Mouse (Mus musculus) midbrain, embryonic 12.5 days (tissue): Measurements from ENCODE around the gene Ntn1. TPM values are rescaled to one million over a fixed set of nuclear protein-coding genes. Genes with fewer than 3 reads are reported as not detected.

Experiments
- ATAC-seq: fragments of 200-750 bp; cut with Nextera tagmentation; 2 replicates; pipeline ENCODE4 v1.8.0; 2017; ENCODE audit warnings: low read depth, moderate TSS enrichment, moderate library complexity; ENCODE audit not compliant: low FRiP score
- H3K27ac ChIP-seq: fragments of 300-500 bp; sonication (generic); replicated peaks from 2 replicates; pipeline ENCODE4 v1.5.1; 2016; ENCODE audit warnings: mild to moderate bottlenecking
- H3K27me3 ChIP-seq: fragments of 300-500 bp; sonication (generic); 2 replicates; pipeline ENCODE4 v1.6.1; 2016; ENCODE audit warnings: mild to moderate bottlenecking
- H3K36me3 ChIP-seq: fragments of 300-500 bp; sonication (generic); 2 replicates; pipeline ENCODE4 v1.6.1; 2016
- H3K4me1 ChIP-seq: fragments of 300-500 bp; sonication (generic); 2 replicates; pipeline ENCODE4 v1.6.1; 2016
- H3K4me2 ChIP-seq: fragments of 300-500 bp; sonication (generic); replicated peaks from 2 replicates; pipeline ENCODE4 v1.6.1; 2016; ENCODE audit warnings: mild to moderate bottlenecking, moderate library complexity
- H3K4me3 ChIP-seq: fragments of 300-500 bp; sonication (generic); 2 replicates; pipeline ENCODE4 v1.5.1; 2016; ENCODE audit warnings: mild to moderate bottlenecking
- H3K9ac ChIP-seq: fragments of 300-500 bp; sonication (generic); replicated peaks from 2 replicates; pipeline ENCODE4 v1.6.1; 2016; ENCODE audit warnings: mild to moderate bottlenecking, moderate library complexity
- H3K9me3 ChIP-seq: fragments of 300-500 bp; sonication (generic); 2 replicates; pipeline ENCODE4 v1.6.1; 2016; ENCODE audit warnings: mild to moderate bottlenecking
- WGBS: fragments of 180-500 bp; shearing (Covaris S2); methylation state at CpG from one replicate; pipeline ENCODE4 v1.1.7; 2016; 5-methylcytosine and 5-hydroxymethylcytosine counted together
- polyA plus RNA-seq: library from polyadenylated mRNA; unstranded; fragments of >200 nt; fragmentation: Nextera tagmentation; extraction: Ambion mirVana; gene quantifications from 2 replicates; pipeline ENCODE4 v1.2.1, GENCODE M21; 2016

Gene Ntn1
- polyA plus RNA-seq, 1 experiment from 2014 or later, result 34.6 TPM

DNA sequence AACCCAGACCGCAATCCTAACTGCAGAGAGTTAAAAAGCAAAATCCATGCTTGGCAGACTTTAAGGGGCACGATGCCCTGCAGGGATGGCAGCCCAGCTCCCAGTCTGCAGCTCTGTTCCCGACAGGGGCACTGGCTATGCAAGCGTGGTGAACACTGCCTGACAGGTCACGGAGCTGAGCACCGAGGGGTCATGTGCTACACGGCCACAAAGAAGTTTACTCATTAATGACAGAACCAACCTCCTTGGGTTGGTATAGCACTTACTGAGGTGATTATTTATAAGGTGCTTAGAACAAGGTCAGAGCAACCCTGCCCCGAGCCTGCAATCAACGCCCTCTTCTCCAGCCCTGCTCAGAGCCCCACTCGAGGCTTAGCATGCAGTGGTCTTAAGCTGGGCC lies 27.5 kb downstream of the Ntn1 start:
- Histone ChIP-seq H3K9ac (no peak overlapping the region), H3K27ac (no peak overlapping the region), H3K36me3 (no peaks in the 10 kb centered on the region), H3K27me3 (peaks cover 76% of the 10 kb centered on the region), H3K9me3 (no peaks in the 10 kb centered on the region), H3K4me1 (peaks cover under 1% of the 10 kb centered on the region), H3K4me3 (no peak overlapping the region), H3K4me2 (no peak overlapping the region)
- WGBS, result 60% methylated on average over 10 of the region's 10 CpGs
- ATAC-seq, result no peak

DNA sequence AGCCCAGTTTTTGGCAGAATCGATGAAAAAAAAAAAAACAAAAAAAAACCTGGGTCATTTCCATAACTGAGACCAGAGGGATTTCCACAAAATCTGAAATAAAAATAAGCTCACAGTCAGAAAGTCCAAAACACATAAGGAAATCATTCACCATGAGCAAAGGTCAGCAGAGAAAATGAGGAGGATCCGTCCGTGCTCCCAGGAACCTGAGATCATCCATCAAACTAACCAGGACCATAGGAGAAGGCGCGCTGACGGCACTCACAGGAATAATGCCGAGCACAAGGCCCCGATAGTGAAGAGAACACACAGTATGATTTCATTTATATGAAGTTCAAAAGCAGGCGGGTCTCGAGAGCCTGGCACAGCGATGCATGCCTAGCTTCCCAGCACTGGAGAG lies 29.0 kb downstream of the Ntn1 start:
- WGBS, result 77% methylated on average over 11 of the region's 11 CpGs
- no peak overlapping the region for H3K4me3 ChIP-seq
- no peaks in the 10 kb centered on the region; the same call in none of the 2 replicates for H3K4me1 ChIP-seq
- no peak overlapping the region for H3K27ac ChIP-seq
- H3K9ac ChIP-seq, result no peak overlapping the region
- no peak for ATAC-seq
- no peak overlapping the region for H3K4me2 ChIP-seq
- H3K27me3 ChIP-seq, result peaks cover 64% of the 10 kb centered on the region
- H3K9me3 ChIP-seq, result no peaks in the 10 kb centered on the region
- no peaks in the 10 kb centered on the region for H3K36me3 ChIP-seq

DNA sequence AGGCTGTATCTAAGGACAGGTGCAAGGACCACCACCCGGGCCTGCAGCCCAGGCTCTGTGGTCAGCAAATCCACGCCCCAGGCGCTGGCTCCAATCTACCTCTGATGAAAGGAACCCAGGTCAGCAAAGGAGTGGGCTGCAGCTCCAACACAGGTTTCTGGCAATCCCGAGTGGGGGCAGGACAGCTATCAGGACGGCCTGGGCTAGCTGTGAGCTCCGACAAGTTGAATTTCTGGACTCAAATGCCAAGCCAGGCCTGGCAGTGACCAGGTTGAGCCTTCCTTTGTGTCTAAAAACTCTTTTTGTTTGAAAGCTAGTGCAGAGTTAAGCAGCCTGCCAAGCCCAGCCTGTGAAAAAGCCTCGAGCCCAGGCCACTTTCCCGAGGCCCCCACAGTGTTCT lies 43.7 kb downstream of the Ntn1 start:
- ATAC-seq, result no peak
- no peaks in the 10 kb centered on the region; the same call in 1 of the 2 replicates for H3K36me3 ChIP-seq
- WGBS, result 68% methylated on average over 8 of the region's 8 CpGs

DNA sequence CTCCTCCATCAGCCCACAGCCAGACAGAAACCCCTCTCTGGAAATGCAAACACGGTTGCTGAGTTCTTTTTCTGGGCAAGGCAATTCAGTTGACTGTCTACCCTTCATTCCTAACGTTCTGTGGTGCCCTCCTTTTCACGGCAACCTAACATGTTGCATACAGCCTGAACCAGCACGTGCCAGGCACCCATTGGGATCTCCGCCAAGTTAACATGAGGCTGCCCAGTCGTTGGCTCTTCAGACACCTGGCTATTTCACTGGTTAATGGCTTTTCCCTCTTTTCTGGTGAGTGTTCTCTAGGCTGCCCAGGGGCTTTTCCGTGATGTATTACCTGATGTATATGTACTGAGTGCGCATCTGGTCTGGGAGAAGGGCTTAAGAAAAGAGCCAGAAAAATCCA lies 45.1 kb downstream of the Ntn1 start:
- H3K27me3 ChIP-seq, result no peaks in the 10 kb centered on the region
- H3K9me3 ChIP-seq, result peaks cover 3% of the 10 kb centered on the region; the same call in 1 of the 2 replicates
- WGBS, result 80% methylated on average over 8 of the region's 8 CpGs
- no peak overlapping the region for H3K27ac ChIP-seq
- no peak overlapping the region for H3K4me3 ChIP-seq
- no peak overlapping the region for H3K9ac ChIP-seq
- H3K4me1 ChIP-seq, result peaks cover 3% of the 10 kb centered on the region; the same call in 1 of the 2 replicates
- no peak overlapping the region for H3K4me2 ChIP-seq
- H3K36me3 ChIP-seq, result no peaks in the 10 kb centered on the region; the same call in 1 of the 2 replicates
- ATAC-seq, result no peak

More for the DNA sequence above, 43.7 kb downstream of the Ntn1 start:
- peaks cover 3% of the 10 kb centered on the region; the same call in 1 of the 2 replicates for H3K4me1 ChIP-seq
- H3K4me3 ChIP-seq, result no peak overlapping the region
- H3K9me3 ChIP-seq, result peaks cover 3% of the 10 kb centered on the region; the same call in 1 of the 2 replicates
- 0 out of 2 replicates have a peak, but pooled peaks cover 3% of the 10 kb centered on the region for H3K27me3 ChIP-seq
- no peak overlapping the region for H3K27ac ChIP-seq
- no peak overlapping the region for H3K9ac ChIP-seq
- no peak overlapping the region for H3K4me2 ChIP-seq

DNA sequence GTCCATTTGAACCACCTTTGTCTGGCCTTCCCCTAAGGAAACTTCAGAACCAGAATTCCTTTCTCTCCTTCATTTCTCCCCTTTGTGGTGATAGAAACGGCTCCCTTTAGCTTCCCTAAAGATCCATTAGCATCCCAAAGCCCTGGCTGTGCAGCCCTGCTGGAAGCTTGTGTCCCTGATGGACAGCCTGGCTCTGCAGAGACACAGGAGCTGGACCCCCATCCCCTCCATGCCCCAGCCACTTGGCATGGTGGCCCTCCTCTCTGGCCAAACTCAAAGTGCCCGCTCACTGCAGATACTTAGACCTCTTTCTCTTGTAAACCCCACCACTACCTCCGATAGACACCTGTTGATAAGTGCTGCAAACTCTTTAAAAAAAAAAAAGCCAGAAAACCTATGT lies 45.8 kb downstream of the Ntn1 start:
- no peaks in the 10 kb centered on the region for H3K36me3 ChIP-seq
- ATAC-seq, result no peak

DNA sequence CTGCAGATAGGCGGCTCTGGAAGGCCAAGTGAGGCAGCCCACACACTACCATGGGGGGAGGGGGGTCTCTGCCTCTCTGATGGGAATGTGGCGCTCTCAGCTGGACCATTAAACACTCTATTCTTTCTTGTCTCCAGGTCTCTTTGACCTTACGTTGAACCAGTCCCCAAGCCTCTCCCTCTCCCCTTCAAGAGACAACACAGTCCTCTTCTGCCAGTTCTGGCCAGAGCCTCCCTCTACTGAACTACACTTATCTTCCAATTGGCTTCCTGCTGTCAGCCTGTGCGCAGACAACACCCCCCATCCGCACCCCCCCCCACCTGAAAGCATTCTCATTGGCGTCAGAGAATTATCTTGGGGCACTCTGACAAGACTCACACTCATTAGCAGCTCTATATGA lies 48.4 kb downstream of the Ntn1 start:
- H3K4me1 ChIP-seq, result peaks cover 3% of the 10 kb centered on the region; the same call in 1 of the 2 replicates
- no peak for ATAC-seq
- 84% methylated on average over 6 of the region's 6 CpGs for WGBS
- no peaks in the 10 kb centered on the region for H3K27me3 ChIP-seq
- no peak overlapping the region for H3K27ac ChIP-seq
- H3K9me3 ChIP-seq, result no peaks in the 10 kb centered on the region
- no peak overlapping the region for H3K9ac ChIP-seq
- no peak overlapping the region for H3K4me3 ChIP-seq
- H3K36me3 ChIP-seq, result no peaks in the 10 kb centered on the region
- no peak overlapping the region for H3K4me2 ChIP-seq

More for the DNA sequence above, 45.8 kb downstream of the Ntn1 start:
- Histone ChIP-seq H3K9ac (no peak overlapping the region), H3K27me3 (no peaks in the 10 kb centered on the region), H3K4me2 (no peak overlapping the region), H3K4me3 (no peak overlapping the region), H3K4me1 (peaks cover 3% of the 10 kb centered on the region; the same call in 1 of the 2 replicates), H3K9me3 (peaks cover 3% of the 10 kb centered on the region; the same call in 1 of the 2 replicates), H3K27ac (no peak overlapping the region)
- WGBS, result 73% methylated on average over 3 of the region's 3 CpGs

DNA sequence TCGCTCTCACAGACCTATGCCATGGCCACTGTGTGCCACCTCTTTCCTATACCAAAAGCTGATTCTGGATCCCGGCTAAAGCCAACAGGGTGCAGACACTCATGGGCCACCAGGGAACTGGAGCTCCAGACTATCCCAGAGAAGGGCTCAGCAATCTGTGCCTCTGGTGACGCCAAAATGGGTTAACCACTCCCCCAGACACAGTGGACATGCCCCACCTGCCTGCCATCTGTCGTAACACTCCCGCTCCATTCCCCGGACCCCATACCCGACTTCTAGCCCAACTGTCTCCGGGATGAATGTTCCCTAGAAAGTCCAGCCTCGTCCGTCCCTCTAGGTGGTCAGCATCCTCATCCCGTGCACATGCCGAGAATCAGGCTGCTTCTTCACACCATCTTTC lies 51.8 kb downstream of the Ntn1 start:
- H3K4me3 ChIP-seq, result no peak overlapping the region
- WGBS, result 88% methylated on average over 12 of the region's 12 CpGs
- H3K27me3 ChIP-seq, result no peaks in the 10 kb centered on the region
- H3K9ac ChIP-seq, result no peak overlapping the region
- no peak overlapping the region for H3K4me2 ChIP-seq
- no peak for ATAC-seq
- no peaks in the 10 kb centered on the region for H3K9me3 ChIP-seq
- no peaks in the 10 kb centered on the region for H3K36me3 ChIP-seq
- no peaks in the 10 kb centered on the region for H3K4me1 ChIP-seq
- no peak overlapping the region for H3K27ac ChIP-seq

DNA sequence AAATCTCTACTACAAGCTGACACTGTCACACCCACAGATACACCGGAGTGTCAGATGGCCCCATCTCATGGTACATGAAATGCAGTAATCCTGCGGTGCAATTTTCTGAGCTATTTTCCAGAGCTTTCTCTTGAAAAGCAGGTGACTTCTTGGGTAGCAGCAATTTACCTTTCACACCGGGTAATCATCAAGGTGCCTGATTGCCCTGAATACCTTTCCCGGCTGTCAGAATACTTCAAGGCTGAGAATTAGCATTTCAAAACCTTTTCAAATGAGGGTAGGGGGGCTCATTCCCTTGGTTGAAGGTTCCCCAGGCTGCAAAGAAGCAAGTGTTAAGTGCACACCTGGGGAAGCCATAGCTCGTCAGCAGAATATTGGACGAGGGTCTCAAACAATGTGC lies 52.5 kb downstream of the Ntn1 start:
- Histone ChIP-seq H3K36me3 (no peaks in the 10 kb centered on the region), H3K27ac (no peak overlapping the region), H3K9ac (no peak overlapping the region), H3K4me2 (no peak overlapping the region), H3K9me3 (no peaks in the 10 kb centered on the region), H3K4me1 (no peaks in the 10 kb centered on the region), H3K27me3 (no peaks in the 10 kb centered on the region), H3K4me3 (no peak overlapping the region)
- ATAC-seq, result no peak
- 68% methylated on average over 6 of the region's 6 CpGs for WGBS

DNA sequence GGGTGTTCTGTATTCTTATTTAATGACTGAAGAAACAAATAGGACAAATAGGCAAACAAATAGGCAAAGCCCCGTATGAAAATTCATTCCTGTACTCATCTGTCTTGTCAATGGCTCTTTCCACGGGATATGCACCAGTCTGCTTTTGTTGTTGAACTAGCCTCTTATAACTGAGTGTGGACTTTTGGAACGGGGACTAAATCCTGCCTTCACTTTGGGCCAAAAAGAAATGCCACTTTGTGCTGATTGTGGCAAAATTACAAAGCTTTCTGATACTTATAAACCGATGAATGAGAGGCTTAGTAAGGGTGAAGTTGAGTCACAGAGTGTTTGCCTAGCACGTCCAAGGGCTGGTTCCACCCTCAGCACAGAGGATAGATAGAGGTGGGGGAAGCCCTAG lies 53.1 kb downstream of the Ntn1 start:
- H3K4me2 ChIP-seq, result no peak overlapping the region
- H3K27me3 ChIP-seq, result no peaks in the 10 kb centered on the region
- H3K9ac ChIP-seq, result no peak overlapping the region
- no peak overlapping the region for H3K4me3 ChIP-seq
- WGBS, result 78% methylated on average over 5 of the region's 5 CpGs
- H3K4me1 ChIP-seq, result no peaks in the 10 kb centered on the region
- H3K27ac ChIP-seq, result no peak overlapping the region
- H3K9me3 ChIP-seq, result no peaks in the 10 kb centered on the region
- no peaks in the 10 kb centered on the region for H3K36me3 ChIP-seq
- ATAC-seq, result no peak

DNA sequence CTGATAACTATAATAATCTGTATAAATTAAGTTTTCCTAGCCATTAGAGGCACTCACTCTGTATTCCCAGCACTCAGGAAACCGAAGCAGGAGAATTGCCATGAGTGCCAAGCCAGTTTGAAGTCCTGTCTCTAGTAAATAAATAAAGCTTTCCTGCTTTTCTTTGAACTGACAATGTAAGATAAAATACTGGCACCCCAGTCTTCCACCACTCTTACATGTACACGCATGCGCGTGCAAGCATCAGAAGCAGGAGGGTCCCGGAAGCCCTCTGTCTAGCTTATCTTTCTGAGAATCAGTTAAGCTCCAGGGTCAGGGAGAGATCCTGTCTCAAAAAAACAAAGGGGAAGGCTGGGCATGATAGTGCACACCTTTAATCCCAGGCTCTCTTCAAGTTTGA lies 54.5 kb downstream of the Ntn1 start:
- Histone ChIP-seq H3K36me3 (no peaks in the 10 kb centered on the region), H3K27me3 (no peaks in the 10 kb centered on the region), H3K9me3 (no peaks in the 10 kb centered on the region), H3K4me3 (no peak overlapping the region), H3K4me1 (peaks cover 4% of the 10 kb centered on the region; the same call in 1 of the 2 replicates), H3K9ac (no peak overlapping the region), H3K27ac (no peak overlapping the region), H3K4me2 (no peak overlapping the region)
- no peak for ATAC-seq
- WGBS, result 92% methylated on average over 5 of the region's 5 CpGs

DNA sequence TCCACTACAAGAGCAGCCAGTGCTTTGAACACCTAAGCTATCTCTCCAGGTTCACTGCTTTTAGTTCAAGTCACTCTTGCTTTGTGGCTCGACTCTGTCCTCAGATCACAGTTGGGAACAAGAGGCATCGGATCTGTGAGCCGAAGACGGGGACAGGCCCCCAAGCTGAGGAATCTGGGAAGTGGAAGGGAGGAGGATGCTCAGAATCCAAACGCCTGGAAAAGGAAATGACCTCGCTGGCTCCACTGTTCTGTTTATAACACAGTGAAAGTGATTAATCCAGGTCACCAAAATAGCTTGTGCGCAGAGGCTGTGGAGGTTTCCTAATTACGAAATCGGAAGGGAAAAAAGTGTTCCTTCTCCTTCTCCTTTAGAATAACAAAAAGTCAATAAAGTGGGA lies 56.4 kb downstream of the Ntn1 start:
- WGBS, result 80% methylated on average over 9 of the region's 9 CpGs
- H3K9ac ChIP-seq, result no peak overlapping the region
- H3K4me3 ChIP-seq, result no peak overlapping the region
- H3K27me3 ChIP-seq, result no peaks in the 10 kb centered on the region
- peaks cover 4% of the 10 kb centered on the region; the same call in 1 of the 2 replicates for H3K4me1 ChIP-seq
- H3K4me2 ChIP-seq, result no peak overlapping the region
- no peaks in the 10 kb centered on the region for H3K9me3 ChIP-seq
- H3K27ac ChIP-seq, result no peak overlapping the region
- ATAC-seq, result no peak
- H3K36me3 ChIP-seq, result no peaks in the 10 kb centered on the region

DNA sequence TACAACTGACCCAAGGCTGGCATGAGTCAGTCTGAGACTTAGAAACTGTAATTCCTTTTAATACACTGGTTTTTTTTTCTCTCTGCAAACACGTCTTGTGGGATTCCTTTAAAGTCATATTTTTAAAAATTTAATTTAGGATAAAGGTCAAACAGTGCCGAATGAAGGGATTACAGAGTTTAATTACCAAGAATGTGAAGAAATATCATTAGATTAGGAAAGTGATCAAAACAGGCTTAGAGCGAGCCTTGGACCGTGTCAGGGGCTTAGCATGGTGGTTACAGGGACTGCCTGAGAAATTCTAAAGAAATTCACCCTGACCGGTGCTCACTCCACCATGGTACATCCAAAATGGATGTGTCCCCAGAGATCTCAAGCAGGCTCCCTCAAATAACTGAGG lies 57.9 kb downstream of the Ntn1 start:
- H3K4me3 ChIP-seq, result no peak overlapping the region
- no peaks in the 10 kb centered on the region for H3K27me3 ChIP-seq
- H3K4me2 ChIP-seq, result no peak overlapping the region
- no peaks in the 10 kb centered on the region for H3K36me3 ChIP-seq
- no peak overlapping the region for H3K9ac ChIP-seq
- no peak overlapping the region for H3K27ac ChIP-seq
- WGBS, result 72% methylated on average over 5 of the region's 5 CpGs
- peaks cover 4% of the 10 kb centered on the region; the same call in 1 of the 2 replicates for H3K4me1 ChIP-seq
- ATAC-seq, result no peak
- no peaks in the 10 kb centered on the region for H3K9me3 ChIP-seq

DNA sequence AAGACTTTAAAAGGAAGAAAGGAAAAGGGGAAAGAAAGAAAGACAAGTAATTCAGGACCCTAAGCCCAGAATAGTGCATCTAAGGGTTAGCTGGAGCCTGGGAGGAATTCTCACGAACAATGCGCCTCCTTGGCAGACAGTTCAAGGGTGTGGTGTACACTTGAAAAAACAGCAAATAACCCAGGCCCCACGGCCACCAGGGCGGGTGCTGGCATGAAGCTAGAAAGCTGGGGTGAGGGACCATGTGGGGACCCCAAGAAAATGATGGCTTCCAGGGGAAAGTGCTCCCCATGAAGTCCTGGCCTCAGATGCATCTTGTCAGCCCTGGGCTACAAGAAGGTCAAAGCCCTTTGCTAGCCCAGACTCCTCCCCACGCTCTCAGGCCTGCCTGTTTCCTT lies 58.6 kb downstream of the Ntn1 start:
- Histone ChIP-seq H3K4me1 (peaks cover 4% of the 10 kb centered on the region; the same call in 1 of the 2 replicates), H3K9me3 (no peaks in the 10 kb centered on the region), H3K9ac (no peak overlapping the region), H3K27ac (no peak overlapping the region), H3K4me3 (no peak overlapping the region), H3K27me3 (no peaks in the 10 kb centered on the region), H3K36me3 (no peaks in the 10 kb centered on the region), H3K4me2 (no peak overlapping the region)
- WGBS, result 84% methylated on average over 5 of the region's 5 CpGs
- no peak for ATAC-seq
